Mouse (Mus musculus): ENCODE data around the gene Paqr8. TPM values are rescaled to one million over a fixed set of nuclear protein-coding genes. Genes with fewer than 3 reads are reported as not detected.
A peak's percentile ranks its signal among the peaks of the same experiment; 100 is the strongest.

Paqr8 gene
- 100 to 1,000 TPM; 151 to 161 TPM for total RNA-seq (2021)
- long read RNA-seq, full-length matches to known transcripts: 71 of 134 reads
- long read RNA-seq, partial matches to known transcripts: 54 of 134 reads
- long read RNA-seq, other reads (novel, unspliced or antisense): 9 of 134 reads

GRCm38 (mm10) chr1:20890404-20890921 lies at the start of gene Paqr8:
Gene Paqr8, plus strand, starts transcription at chr1:20890606.
- DNase-seq (ENCODE audit: low spot score in 2 of 2): peak; percentile 84 to 92

- DNase-seq (ENCODE audit: low spot score in 2 of 2): no peak
These were observed 33.2 kb upstream of the Paqr8 start for GRCm38 (mm10) chr1:20856924-20857902.

GRCm38 (mm10) chr1:20860775-20861174 lies 29.6 kb upstream of the Paqr8 start:
- DNase-seq (ENCODE audit: low spot score in 2 of 2): no peak

GRCm38 (mm10) chr1:20861865-20862264 lies 28.5 kb upstream of the Paqr8 start:
- DNase-seq (ENCODE audit: low spot score in 2 of 2): no peak

- DNase-seq (ENCODE audit: low spot score in 2 of 2): no peak
These were observed 26.8 kb upstream of the Paqr8 start for GRCm38 (mm10) chr1:20863452-20864172.

GRCm38 (mm10) chr1:20867241-20867902 lies 23.0 kb upstream of the Paqr8 start:
- no peak for DNase-seq (ENCODE audit: low spot score in 2 of 2)

DNA sequence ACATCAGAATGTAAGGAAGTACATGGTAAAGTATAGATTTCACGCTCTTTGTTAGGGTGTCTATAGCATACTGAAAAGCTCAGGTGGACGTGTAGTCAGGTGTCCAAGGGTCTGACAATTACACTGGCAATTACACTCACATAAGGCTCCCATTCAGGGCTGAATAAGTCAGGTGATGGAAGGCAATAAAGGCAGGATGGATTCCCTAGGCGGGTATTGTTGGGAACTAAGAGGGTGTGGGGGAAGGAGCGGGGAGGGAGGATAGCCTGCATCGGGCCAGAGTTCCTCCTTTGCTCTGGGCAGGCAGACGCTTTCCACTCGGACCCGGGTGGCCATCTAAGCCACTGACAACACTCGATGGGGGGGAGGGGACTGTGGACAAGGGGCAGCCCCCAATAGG lies 22.4 kb upstream of the Paqr8 start:
- DNase-seq (ENCODE audit: low spot score in 2 of 2): no peak

DNA sequence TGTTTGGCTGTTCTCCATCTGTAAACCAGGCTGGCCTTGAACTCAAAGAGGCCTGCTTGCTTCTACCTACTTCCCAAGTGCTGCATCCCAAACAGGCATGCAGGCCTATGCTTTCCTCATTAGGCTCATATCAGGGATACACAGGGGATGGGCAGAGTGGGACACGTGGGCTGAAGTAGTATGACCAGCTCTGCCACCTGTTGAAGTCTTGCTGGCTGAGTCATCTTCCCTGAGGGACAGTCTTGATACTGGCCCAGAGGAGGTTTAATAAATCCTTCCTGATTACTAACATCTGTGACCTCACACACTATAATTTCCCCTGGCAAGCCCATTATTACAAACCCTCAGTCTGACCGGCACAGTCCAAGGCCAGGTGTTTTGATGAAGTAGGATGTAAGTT lies 19.5 kb upstream of the Paqr8 start:
- DNase-seq (ENCODE audit: low spot score in 2 of 2): no peak

GRCm38 (mm10) chr1:20872496-20872895 lies 17.9 kb upstream of the Paqr8 start:
- DNase-seq (ENCODE audit: low spot score in 2 of 2): no peak

DNA sequence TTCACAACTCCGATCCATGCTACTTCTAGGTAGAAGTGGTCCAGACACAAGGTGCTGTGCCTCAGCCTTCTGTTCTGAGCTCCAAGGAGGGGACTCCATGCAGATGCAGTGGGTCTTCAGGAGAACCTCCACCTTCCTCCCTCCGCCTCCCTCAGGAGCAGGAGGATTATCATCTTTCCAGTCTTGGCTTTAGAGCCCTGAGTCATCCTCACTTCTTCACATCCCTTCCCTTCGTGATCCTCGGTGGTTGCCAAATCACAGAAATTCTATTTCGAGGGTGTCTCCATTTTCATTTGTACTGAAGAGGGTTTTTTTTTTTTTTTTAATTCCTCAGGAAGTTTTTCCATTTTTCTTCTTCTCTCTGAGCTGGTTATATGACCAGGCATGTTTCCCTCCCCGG lies 16.3 kb upstream of the Paqr8 start:
- no peak for DNase-seq (ENCODE audit: low spot score in 2 of 2)

DNA sequence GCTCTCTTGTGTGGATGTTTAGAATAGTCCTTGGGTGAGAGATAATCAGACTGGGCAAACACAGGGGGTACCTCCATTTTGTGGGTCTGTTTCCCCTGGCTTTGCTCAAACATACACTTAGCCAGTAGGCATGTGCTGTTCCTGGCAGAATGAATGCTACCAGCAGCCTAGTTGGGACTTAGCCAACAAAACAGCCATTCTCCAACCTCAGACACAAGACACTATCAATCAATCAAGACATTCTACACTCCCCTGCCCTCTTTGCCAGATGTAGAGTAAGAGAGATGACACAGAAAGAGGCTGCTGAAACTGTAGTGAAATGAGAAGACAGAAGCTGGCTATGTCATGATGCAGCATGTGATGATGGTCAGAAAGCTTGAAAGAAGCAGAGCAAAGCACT lies 13.1 kb upstream of the Paqr8 start:
- DNase-seq (ENCODE audit: low spot score in 2 of 2): no peak

GRCm38 (mm10) chr1:20879361-20879760 lies 11.0 kb upstream of the Paqr8 start:
- no peak for DNase-seq (ENCODE audit: low spot score in 2 of 2)

- DNase-seq (ENCODE audit: low spot score in 2 of 2): no peak
These were observed 7.3 kb upstream of the Paqr8 start for GRCm38 (mm10) chr1:20883079-20883478.

GRCm38 (mm10) chr1:20889677-20890403 lies 566 bp upstream of the Paqr8 start:
- DNase-seq (ENCODE audit: low spot score in 2 of 2): no peak

DNA sequence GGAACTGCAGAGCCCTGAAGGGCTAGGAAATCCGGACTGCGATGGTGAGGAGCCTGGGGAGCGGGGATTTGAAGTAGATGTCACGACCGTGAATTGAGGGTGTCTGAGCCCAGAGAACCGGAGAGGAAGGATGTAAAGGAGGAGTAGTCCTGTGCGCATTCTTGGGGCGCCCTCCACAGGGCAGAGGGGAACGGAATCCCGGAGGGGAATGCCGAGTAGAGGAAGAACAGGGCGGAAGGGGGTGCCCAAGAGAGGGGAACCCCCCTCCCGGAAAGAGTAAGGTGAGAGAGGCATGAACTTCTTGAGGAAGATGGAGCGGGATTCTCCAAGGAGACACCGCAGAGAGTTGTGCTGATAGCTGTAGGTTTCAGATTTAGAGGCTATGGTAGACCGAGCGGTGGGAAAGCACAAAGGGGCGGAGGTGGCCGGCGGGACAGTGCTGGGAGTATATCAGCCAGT lies 564 bp downstream of the Paqr8 start:
- DNase-seq (ENCODE audit: low spot score in 2 of 2): peak; percentile 67 to 87

- no peak for DNase-seq (ENCODE audit: low spot score in 2 of 2)
These were observed 2.7 kb downstream of the Paqr8 start for GRCm38 (mm10) chr1:20893059-20893458.

- DNase-seq (ENCODE audit: low spot score in 2 of 2): no peak
These were observed 8.0 kb downstream of the Paqr8 start for GRCm38 (mm10) chr1:20898391-20898790.

DNA sequence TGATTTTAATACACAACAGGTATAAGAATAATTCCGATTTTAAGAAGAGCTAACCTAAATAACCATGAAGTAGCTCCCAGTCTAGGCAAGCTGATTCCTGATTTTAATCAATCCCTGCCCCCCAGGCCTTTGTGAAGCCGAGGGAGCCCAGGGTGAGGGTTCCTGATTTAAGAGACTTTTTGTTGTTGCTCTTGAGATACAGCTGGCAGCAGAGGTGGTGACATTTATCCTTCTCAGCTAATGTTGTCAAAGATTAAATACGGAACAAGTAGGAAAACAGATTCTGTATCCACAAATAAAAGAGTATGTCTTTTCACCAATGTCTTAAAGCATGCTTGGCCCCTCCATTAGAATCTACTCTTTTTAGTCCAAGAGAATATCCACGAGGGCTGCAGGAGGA lies 9.9 kb downstream of the Paqr8 start:
- DNase-seq (ENCODE audit: low spot score in 2 of 2): no peak

DNA sequence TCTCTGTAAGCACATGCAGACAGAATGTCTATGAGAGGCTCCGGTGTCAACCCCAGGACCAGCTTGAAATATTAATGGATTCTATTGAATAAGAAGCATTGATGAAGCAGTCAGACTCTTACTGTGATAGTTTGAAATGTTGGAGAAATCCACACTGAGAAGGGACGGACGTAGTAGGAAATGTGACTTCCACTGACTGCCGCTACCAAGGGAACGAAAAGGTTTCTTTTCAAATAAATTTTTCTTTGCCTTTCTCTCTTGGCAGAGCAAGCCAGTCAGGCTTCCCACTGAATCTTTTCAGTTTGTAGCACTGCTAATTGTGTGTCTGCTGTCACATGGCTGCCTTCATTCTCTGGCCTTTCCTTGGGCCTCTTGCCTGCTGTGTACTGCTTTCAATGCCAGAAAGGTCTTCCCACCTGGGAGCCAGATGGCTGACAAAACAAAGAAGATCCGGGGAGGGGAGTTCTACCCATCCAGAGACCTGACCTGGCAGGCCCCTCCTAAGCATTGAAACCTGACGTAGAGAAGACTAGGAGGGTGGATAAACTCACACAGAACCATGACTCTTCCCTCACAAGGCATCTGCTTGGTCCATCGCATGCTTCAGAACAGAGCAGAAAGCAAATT lies 15.2 kb downstream of the Paqr8 start:
- DNase-seq (ENCODE audit: low spot score in 2 of 2): peak; percentile 50 to 79

GRCm38 (mm10) chr1:20906128-20906515 lies 15.7 kb downstream of the Paqr8 start:
- DNase-seq (ENCODE audit: low spot score in 2 of 2): peak; percentile 81 to 93
